Mouse (Mus musculus) 3T3-L1 (cell line): ENCODE results near the gene Barhl2.

Source experiments
- DNase-seq: peaks from one replicate; pipeline ENCODE4 v3.0.0-alpha.2; 2015; ENCODE audit warnings: low read depth, low spot score

Barhl2 gene

GRCm38 (mm10) chr5:106457986-106458476, at the start of gene Barhl2:
Barhl2 (minus strand) TSS chr5:106458166.
- DNase-seq: no peak

- DNase-seq: no peak
Observed at GRCm38 (mm10) chr5:106506061-106506460, 48.1 kb upstream of the Barhl2 start.

GRCm38 (mm10) chr5:106502684-106503545, 44.9 kb upstream of the Barhl2 start:
- no peak for DNase-seq

- no peak for DNase-seq
Observed at GRCm38 (mm10) chr5:106502271-106502670, 44.3 kb upstream of the Barhl2 start.

- DNase-seq: no peak
Observed at GRCm38 (mm10) chr5:106491771-106492170, 33.8 kb upstream of the Barhl2 start.

- DNase-seq: no peak
Observed at GRCm38 (mm10) chr5:106472105-106472500, 14.1 kb upstream of the Barhl2 start.

GRCm38 (mm10) chr5:106471235-106472104, 13.5 kb upstream of the Barhl2 start:
- no peak for DNase-seq

- DNase-seq: no peak
Observed at GRCm38 (mm10) chr5:106465129-106465790, 7.3 kb upstream of the Barhl2 start.

- DNase-seq: no peak
Observed at GRCm38 (mm10) chr5:106464336-106465128, 6.6 kb upstream of the Barhl2 start.

- DNase-seq: no peak
Observed at GRCm38 (mm10) chr5:106463661-106464191, 5.8 kb upstream of the Barhl2 start.

- peak; percentile 63 for DNase-seq
Observed at GRCm38 (mm10) chr5:106461913-106462312, 3.9 kb upstream of the Barhl2 start.

GRCm38 (mm10) chr5:106461431-106461830, 3.5 kb upstream of the Barhl2 start:
- DNase-seq: no peak

- no peak for DNase-seq
Observed at GRCm38 (mm10) chr5:106460535-106460934, 2.6 kb upstream of the Barhl2 start.

- no peak for DNase-seq
Observed at GRCm38 (mm10) chr5:106460001-106460511, 2.1 kb upstream of the Barhl2 start.

GRCm38 (mm10) chr5:106459120-106459641, 1.2 kb upstream of the Barhl2 start:
- DNase-seq: no peak

- DNase-seq: no peak
Observed at GRCm38 (mm10) chr5:106458477-106459119, 632 bp upstream of the Barhl2 start.

GRCm38 (mm10) chr5:106457111-106457925, 648 bp downstream of the Barhl2 start:
- DNase-seq: no peak

GRCm38 (mm10) chr5:106455984-106456383, 2.0 kb downstream of the Barhl2 start:
- DNase-seq: no peak
